Mouse (Mus musculus) R1 (cell line): ENCODE measurements at regions not wholly inside any gene's neighbourhood (a gene's known extent, or its start where the extent isn't known, plus 50 kb on each side); places are given as distances from the start of the nearest gene placed in this dataset.

Experiments used
- DNase-seq: peaks from one replicate; pipeline ENCODE4 v3.0.0-alpha.2; 2018; ENCODE audit warnings: low read depth, low spot score

DNA sequence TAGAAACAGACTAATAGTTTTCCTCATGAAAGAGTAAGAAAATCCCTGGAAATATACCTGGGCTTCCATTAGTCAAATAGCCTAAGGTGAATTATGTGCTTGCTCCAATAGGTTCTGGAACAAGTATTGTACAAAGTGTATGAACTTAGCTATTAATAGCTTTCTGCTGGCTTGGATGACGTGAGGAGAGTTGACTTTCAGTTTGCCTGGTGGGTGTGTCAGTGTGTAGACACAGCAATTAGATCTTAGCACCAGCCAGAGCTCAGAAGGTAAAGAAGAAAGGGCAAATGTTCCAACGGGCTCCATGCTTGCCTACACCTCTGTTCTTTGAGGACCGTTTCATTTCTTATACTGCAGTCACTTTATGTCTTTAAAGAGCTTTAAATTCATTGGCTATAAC, 654.8 kb upstream of the Mef2c start:
- no peak for DNase-seq

DNA sequence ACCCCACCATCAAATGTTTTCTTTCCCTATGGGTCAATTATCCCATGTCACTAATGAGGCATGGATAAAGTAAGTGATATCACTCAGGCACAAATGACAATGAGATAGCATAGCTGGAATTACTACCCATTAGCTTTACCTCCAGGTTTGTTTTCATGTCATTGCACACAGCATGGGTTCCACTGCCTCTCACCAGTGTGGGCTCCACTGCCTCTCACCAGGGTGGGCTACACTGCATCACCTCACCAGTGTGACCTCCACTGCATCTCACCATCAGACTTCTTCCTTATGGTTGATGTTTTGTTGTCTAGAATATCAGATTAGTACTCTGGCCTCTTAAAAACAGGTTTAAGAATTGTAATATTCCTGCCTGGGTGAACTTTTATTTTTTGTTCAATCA, 634.0 kb upstream of the Mef2c start:
- DNase-seq: no peak

GRCm38 (mm10) chr13:82874091-82874490, 629.7 kb upstream of the Mef2c start:
- DNase-seq: no peak

- DNase-seq: no peak
Observed at GRCm38 (mm10) chr13:82883368-82883767, 620.5 kb upstream of the Mef2c start.

DNA sequence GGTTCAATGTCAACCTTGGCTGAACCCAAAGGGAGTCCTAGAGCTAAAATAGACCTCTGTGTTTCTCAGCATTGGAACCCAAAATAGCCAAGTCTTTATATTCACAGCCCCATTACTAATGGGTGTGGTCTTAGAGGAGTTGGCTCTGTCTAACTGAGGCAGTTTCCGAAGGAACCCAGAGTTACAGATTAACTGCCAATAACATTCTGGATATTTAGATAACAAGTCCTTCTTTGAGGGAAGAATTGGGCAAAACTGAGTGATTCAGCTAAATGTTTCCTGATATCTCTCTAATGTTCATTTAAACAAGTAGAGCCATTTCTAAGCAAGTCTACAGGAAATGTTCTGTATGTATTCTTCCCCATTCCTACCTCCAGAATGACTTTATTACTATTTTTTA, 615.1 kb upstream of the Mef2c start:
- no peak for DNase-seq

DNA sequence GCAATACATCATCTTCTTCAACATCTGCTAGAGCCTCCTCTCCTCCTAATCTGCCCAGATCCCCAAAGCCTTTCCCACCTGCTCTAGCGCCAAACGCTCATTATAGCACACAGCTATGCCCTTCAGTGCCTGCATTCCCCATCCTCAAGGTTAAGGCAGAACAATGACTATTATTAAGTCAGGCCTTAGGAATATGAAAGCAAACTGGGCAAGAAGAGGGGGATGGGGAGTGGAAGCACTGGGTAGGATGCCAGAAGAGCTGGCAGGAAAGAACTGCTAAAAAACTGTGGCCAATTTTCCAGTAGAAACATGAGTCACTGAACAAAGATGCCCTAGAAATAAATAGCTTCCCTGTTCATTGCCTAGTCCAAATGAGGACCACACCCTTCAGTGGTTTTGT, 611.1 kb upstream of the Mef2c start:
- peak; percentile 10 for DNase-seq

GRCm38 (mm10) chr13:82899686-82900085, 604.1 kb upstream of the Mef2c start:
- peak; percentile 14 for DNase-seq

DNA sequence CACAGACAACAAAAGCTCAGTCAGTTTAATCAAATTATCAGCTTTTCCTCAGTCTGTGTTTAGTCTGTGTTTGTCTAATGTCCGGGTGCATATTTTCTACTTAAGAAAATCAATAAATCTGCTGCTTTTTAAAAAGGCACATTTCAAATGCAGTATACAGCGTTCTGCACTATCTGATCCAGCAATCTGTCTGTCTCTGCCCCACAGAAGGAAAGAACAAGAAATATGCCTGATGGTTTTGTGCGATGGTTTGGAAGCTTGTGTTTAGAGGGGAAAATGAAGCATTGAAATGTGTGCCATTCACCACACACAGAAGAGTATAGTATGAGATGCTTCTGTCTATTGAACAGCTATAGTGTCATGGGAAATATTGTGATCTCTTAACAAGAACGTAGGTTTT, 601.7 kb upstream of the Mef2c start:
- no peak for DNase-seq

- DNase-seq: no peak
Observed at GRCm38 (mm10) chr13:82903637-82904036, 600.2 kb upstream of the Mef2c start.

DNA sequence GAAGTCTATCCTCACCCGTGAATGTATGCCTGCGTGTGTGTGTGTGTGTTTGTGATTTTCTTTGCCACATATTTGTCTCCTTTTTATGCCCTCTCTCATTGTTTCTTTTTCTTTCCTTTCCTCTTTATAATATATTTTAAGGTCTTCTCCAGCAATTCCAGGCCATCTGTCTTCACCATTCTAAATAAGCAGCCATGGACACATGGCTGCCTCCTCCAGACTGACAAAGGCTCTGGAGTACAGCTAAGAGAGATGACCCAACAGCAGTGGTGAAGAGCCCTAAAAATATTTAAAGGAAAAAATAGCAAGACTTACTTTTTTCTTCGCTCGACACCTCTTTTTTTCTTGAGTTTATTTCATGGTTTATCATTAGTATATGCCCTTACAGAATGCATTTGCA, 596.1 kb upstream of the Mef2c start:
- DNase-seq: no peak

DNA sequence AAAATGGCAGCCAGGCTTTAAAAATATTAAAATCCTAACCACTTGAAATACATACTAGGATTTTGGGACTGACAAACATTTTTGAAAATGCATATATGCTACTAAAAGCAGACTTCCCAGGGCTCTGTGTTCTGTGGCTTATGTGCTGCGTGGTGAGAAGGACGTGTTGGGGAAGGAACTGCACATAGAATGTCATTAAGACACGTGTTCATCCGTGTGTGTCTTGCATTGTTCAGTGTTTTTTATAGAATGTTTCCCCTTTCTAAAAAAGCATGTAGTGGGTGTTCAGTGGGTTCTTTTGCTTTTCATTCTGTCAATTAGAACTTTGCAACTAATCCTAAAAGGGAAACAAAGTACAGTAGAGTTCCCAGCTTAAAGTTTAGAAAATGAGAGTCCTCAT, 594.7 kb upstream of the Mef2c start:
- no peak for DNase-seq

- DNase-seq: no peak
Observed at GRCm38 (mm10) chr13:82912859-82913258, 591.0 kb upstream of the Mef2c start.

DNA sequence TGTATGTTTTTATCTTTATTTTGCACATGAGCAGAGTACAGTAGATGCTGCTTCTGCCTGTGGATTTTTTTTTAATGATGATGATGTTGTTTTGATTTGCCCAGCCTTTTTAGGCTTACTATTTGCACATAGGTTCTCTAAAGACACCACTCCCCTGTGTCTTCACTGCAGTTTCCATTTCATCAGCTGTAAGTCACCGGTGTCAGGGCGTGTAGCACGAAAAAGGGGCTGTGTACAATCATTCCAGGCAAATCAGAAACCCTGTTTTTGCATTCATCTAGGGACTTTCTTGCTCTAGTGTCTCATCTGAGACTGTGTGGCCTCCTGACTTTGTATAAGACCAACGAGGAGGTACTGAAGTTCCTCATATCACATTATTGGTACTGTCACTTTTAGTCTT, 588.6 kb upstream of the Mef2c start:
- no peak for DNase-seq

DNA sequence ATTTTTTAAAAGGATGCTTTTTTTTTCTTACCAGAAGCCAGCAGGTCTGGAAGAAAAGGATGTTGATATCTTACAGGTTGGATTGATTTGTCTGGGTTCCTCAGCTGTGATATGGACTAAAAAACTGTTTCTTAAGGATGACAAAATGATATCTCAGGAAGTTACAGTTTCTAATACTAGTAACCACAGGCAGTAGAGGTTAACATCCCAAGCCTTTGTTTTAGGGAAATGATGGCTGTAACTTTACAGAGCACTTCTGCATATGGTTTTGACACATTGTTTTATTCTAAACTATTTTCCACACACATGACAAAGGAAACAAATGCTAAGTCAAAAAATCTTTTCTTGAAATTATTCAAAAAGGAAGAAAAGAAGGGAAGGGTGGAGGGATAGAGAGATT, 573.8 kb upstream of the Mef2c start:
- DNase-seq: no peak

DNA sequence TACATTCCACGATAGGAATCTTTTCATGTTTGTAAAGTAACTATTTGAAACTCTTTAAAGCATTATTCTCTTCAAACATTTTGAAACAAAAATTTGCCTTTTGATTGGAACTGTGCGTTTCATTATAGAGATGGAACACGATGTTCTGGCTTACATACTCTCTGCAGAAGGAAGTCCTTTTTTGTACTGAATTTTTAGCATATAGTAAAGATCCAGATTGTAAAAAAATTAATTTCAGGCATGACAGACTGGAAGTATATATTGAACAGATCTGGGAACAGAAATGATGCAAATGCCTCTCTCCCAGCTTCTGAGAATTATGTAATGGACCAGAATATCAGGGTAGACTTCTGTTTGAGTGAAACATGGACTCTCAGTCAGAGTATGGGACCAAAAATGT, 566.0 kb upstream of the Mef2c start:
- DNase-seq: no peak

DNA sequence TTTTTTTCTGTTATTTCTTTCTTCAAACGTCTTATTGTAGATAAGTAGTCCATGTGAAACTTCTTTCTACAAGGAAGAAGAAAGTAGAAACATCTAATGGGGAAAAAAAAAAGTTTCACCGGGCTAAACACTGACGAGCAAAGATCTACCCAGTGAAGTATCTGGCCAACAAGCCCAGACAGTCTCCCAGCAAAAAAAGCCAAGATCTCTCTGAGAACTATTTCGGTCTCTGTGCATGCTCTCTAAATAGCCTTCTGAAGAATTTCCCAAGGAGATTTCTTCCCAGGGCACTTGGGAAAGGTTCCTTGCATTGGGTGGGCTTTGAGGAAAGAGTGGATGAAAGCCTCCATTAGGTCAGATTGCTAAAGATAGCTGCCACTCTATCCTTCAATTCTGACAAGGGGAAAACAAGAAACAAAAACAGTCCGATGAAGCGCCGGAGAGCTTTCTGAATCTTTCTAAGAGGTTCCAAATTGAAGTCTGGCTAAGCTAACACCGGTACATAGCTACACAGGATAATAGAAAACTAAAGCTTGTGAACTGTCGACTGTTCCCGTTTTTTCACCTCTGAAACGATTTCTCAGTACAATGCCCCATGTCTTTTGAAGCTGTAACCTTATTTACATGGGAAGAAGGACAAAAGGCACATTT, 561.0 kb upstream of the Mef2c start:
- no peak for DNase-seq

- DNase-seq: no peak
Observed at GRCm38 (mm10) chr13:82946931-82947330, 556.9 kb upstream of the Mef2c start.

- DNase-seq: no peak
Observed at GRCm38 (mm10) chr13:82949541-82949940, 554.3 kb upstream of the Mef2c start.

- DNase-seq: no peak
Observed at GRCm38 (mm10) chr13:82962333-82962732, 541.5 kb upstream of the Mef2c start.

DNA sequence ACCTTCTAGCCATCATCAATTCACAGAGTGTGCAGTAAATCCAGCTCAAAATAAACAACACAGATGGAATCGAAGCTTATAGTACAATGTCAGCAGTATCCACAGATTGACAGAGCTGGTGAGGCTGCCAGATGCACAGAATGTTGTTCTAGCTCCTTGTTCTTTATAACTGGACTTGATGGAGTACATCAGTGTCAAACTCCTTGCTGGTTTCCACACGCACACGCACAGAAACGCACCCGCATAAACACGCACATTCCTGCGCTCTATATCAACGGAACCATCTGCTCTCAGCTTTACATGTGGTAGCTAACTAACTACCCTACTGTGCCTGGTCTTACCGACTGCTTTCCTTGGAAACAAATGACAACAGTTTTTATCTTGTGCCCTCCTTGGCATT, 532.1 kb upstream of the Mef2c start:
- DNase-seq: no peak

DNA sequence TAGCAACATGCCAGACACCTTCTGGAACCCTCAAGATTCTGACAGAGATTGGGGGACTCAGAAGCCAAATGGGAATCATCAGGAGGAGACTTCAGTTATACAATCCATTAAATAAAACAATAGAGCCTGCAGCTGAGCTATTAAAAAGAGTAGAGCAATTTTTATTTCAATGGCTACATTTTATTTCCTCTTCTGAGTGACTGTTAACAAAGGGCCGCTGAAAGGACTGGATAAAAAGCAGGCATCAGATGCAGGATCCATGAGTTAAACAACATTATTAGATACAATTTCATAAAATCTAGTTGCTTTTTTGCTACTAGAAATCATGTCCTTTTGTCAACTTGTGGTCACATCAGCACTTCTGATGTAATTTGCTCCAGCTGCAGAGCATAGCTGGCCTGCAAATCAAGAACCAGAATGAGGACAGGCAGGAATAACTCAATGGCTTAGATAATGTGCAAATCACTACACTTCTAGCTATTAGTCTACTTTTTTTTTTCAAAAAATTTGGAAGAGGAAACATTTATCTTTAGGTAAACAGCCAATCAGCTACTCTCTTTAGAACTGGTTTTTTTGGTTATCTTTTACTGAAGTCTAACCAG, 529.5 kb upstream of the Mef2c start:
- no peak for DNase-seq

GRCm38 (mm10) chr13:83001118-83001517, 502.7 kb upstream of the Mef2c start:
- DNase-seq: no peak

DNA sequence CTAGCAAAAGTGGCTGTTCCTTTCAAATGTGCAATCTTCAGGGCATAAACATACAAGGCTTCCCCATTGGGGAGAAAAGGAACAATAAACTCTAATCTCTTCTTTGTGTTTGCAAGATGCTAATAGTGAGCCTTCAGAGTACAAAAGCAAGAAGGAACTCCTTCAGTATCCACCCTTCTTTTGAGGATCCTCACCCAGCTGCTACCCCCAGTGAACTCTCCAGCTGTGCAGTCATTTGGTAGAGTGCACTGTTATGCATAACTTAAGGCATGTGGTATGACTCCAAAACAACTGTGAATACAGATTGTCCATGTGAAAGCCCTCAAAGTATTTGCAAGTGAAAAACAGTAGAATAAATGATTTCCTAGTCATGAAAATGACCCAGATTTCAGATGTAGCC, 487.1 kb upstream of the Mef2c start:
- DNase-seq: peak; percentile 40

DNA sequence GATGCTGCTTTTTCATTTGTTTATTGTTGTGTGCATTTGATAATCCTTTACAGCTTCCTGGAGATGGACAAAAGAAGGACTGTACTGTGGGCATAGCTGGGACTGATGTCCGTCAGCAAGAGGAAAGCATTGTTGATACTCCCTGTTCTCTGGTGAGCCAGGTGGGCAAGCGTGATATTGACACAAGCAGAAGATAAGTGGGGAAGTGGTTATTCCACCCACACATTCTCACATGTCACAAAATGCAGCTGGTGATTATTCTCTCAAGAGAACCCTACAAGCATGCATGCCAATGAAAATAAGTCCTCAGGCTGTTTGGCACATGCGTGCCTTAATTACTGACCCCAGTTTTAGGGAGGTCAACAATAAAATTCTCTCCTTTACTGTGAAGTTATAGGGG, 483.0 kb upstream of the Mef2c start:
- no peak for DNase-seq
